Mouse (Mus musculus) embryonic facial prominence, embryonic 11.5 days (tissue): Measurements from ENCODE around the gene Cdk16. TPM values are rescaled to one million over a fixed set of nuclear protein-coding genes. Genes with fewer than 3 reads are reported as not detected.
A peak's percentile ranks its signal among the peaks of the same experiment; 100 is the strongest.

ENCODE experiments used
- ATAC-seq: fragments of 200-750 bp; cut with Nextera tagmentation; replicated peaks from 2 replicates; pipeline ENCODE4 v1.8.0; 2017; ENCODE audit warnings: low read depth; ENCODE audit not compliant: insufficient number of reproducible peaks, low FRiP score, low TSS enrichment
- DNase-seq: peaks from one replicate; pipeline ENCODE4 v3.0.0-alpha.2; 2015; ENCODE audit warnings: low spot score
- H3K27ac ChIP-seq: fragments of 300-500 bp; sonication (generic); replicated peaks from 2 replicates; pipeline ENCODE4 v1.5.1; 2014; ENCODE audit warnings: mild to moderate bottlenecking, low read depth, low read length, control low read depth
- H3K27me3 ChIP-seq: fragments of 300-500 bp; sonication (generic); 2 replicates; pipeline ENCODE4 v1.6.1; 2014; ENCODE audit warnings: mild to moderate bottlenecking, low read length, moderate library complexity, mixed read lengths; ENCODE audit not compliant: control insufficient read depth, insufficient read depth
- H3K36me3 ChIP-seq: fragments of 300-500 bp; sonication (generic); replicated peaks from 2 replicates; pipeline ENCODE4 v1.6.1; 2014; ENCODE audit warnings: low read depth, mild to moderate bottlenecking, low read length, moderate library complexity, mixed read lengths; ENCODE audit not compliant: control insufficient read depth, insufficient read depth
- H3K4me1 ChIP-seq: fragments of 300-500 bp; sonication (generic); 2 replicates; pipeline ENCODE4 v1.6.1; 2014; ENCODE audit warnings: low read length, mixed read lengths; ENCODE audit not compliant: control insufficient read depth, insufficient read depth
- H3K4me2 ChIP-seq: fragments of 300-500 bp; sonication (generic); 2 replicates; pipeline ENCODE4 v1.6.1; 2014; ENCODE audit warnings: low read depth, mild to moderate bottlenecking, control low read depth, low read length, moderate library complexity
- H3K4me3 ChIP-seq: fragments of 300-500 bp; sonication (generic); 2 replicates; pipeline ENCODE4 v1.5.1; 2014; ENCODE audit warnings: low read depth, low read length, control low read depth
- H3K9ac ChIP-seq: fragments of 300-500 bp; sonication (generic); replicated peaks from 2 replicates; pipeline ENCODE4 v1.6.1; 2014; ENCODE audit warnings: mild to moderate bottlenecking, control low read depth, low read length
- H3K9me3 ChIP-seq: fragments of 300-500 bp; sonication (generic); replicated peaks from 2 replicates; pipeline ENCODE4 v1.6.1; 2016; ENCODE audit warnings: mild to moderate bottlenecking, low read length, inconsistent platforms, mixed read lengths; ENCODE audit not compliant: control insufficient read depth
- WGBS: fragments of 180-500 bp; shearing (Covaris S2); extraction: QIAGEN DNeasy Blood & Tissue Kit; methylation state at CpG from one replicate; pipeline ENCODE4 v1.1.7; 2014; 5-methylcytosine and 5-hydroxymethylcytosine counted together
- polyA plus RNA-seq: library from polyadenylated mRNA; unstranded; fragments of >200 nt; fragmentation: Nextera tagmentation; extraction: Ambion mirVana; gene quantifications from 2 replicates; pipeline ENCODE4 v1.2.1, GENCODE M21; 2014

The Cdk16 gene
- 88.8 and 97.1 TPM in 2 replicates for polyA plus RNA-seq

- Histone ChIP-seq H3K9me3 (no peaks in the 10 kb centered on the region), H3K9ac (peak within 1 kb of the TSS; percentile 79), H3K27me3 (no peaks in the 10 kb centered on the region), H3K4me3 (peak within 1 kb of the TSS; percentile 65), H3K36me3 (no peaks in the 10 kb centered on the region), H3K27ac (peak within 1 kb of the TSS; percentile 89), H3K4me2 (peak within 1 kb of the TSS; percentile 56), H3K4me1 (no peaks in the 10 kb centered on the region)
- DNase-seq (peak; percentile 88), ATAC-seq (peak; percentile 92)
- 20% methylated on average over 16 of the region's 16 CpGs for WGBS
Measured at GRCm38 (mm10) chrX:20687519-20688067, at the start of gene Cdk16. Gene Cdk16, plus strand, starts transcription at chrX:20687954.

- H3K9me3 ChIP-seq: no peaks in the 10 kb centered on the region
- ATAC-seq: no peak
- H3K27me3 ChIP-seq: no peaks in the 10 kb centered on the region
- no peak overlapping the region for H3K27ac ChIP-seq
- no peaks in the 10 kb centered on the region for H3K4me1 ChIP-seq
- 95% methylated on average over 2 of the region's 2 CpGs for whole genome bisulfite sequencing
- H3K4me2 ChIP-seq: no peak overlapping the region
- H3K4me3 ChIP-seq: no peak overlapping the region
- H3K9ac ChIP-seq: no peak overlapping the region
- no peak for DNase-seq
- H3K36me3 ChIP-seq: no peaks in the 10 kb centered on the region; the same call in none of the 2 replicates
Measured at GRCm38 (mm10) chrX:20638141-20638540, 49.6 kb upstream of the Cdk16 start.

GRCm38 (mm10) chrX:20644780-20645179 is 43.0 kb upstream of the Cdk16 start:
- 79% methylated on average over 5 of the region's 5 CpGs for WGBS
- no peak overlapping the region for H3K9ac ChIP-seq
- H3K27ac ChIP-seq: no peak overlapping the region
- H3K27me3 ChIP-seq: no peaks in the 10 kb centered on the region
- H3K36me3 ChIP-seq: no peaks in the 10 kb centered on the region
- ATAC-seq (no peak), DNase-seq (no peak)
- no peak overlapping the region for H3K4me3 ChIP-seq
- no peak overlapping the region for H3K4me2 ChIP-seq
- no peaks in the 10 kb centered on the region for H3K4me1 ChIP-seq
- no peaks in the 10 kb centered on the region for H3K9me3 ChIP-seq

GRCm38 (mm10) chrX:20657593-20657992 is 30.2 kb upstream of the Cdk16 start:
- Histone ChIP-seq H3K4me1 (no peaks in the 10 kb centered on the region), H3K9ac (no peak overlapping the region), H3K36me3 (no peaks in the 10 kb centered on the region), H3K27ac (no peak overlapping the region), H3K4me2 (no peak overlapping the region), H3K4me3 (no peak overlapping the region), H3K27me3 (no peaks in the 10 kb centered on the region), H3K9me3 (no peaks in the 10 kb centered on the region)
- ATAC-seq (peak; percentile 14; the same call in 1 of the 2 replicates), DNase-seq (no peak)
- 28% methylated on average over 5 of the region's 5 CpGs for WGBS

GRCm38 (mm10) chrX:20658026-20658652 is 29.6 kb upstream of the Cdk16 start, which contains the start of gene Uba1:
Gene Uba1, plus strand, starts transcription at chrX:20658326.
- Histone ChIP-seq H3K9ac (peak within 1 kb of the TSS; percentile 48), H3K27me3 (no peaks in the 10 kb centered on the region), H3K4me2 (peak within 1 kb of the TSS; percentile 63), H3K4me1 (no peaks in the 10 kb centered on the region), H3K9me3 (no peaks in the 10 kb centered on the region), H3K4me3 (peak within 1 kb of the TSS; percentile 41), H3K36me3 (no peaks in the 10 kb centered on the region), H3K27ac (no peak within 1 kb of the TSS)
- DNase-seq (peak; percentile 90), ATAC-seq (peak; percentile 80)
- WGBS: 12% methylated on average over 27 of the region's 27 CpGs

- DNase-seq: peak; percentile 13
Measured at GRCm38 (mm10) chrX:20658891-20659406, 28.8 kb upstream of the Cdk16 start.

GRCm38 (mm10) chrX:20662317-20662715 is 25.4 kb upstream of the Cdk16 start:
- H3K27me3 ChIP-seq: no peaks in the 10 kb centered on the region
- H3K9ac ChIP-seq: no peak overlapping the region
- no peaks in the 10 kb centered on the region for H3K9me3 ChIP-seq
- H3K4me1 ChIP-seq: no peaks in the 10 kb centered on the region
- ATAC-seq: 0 out of 2 replicates have a peak, but pooled peaks have one; percentile 2
- 25% methylated on average over 5 of the region's 5 CpGs for WGBS
- H3K4me3 ChIP-seq: no peak overlapping the region
- no peak for DNase-seq
- no peaks in the 10 kb centered on the region for H3K36me3 ChIP-seq
- H3K4me2 ChIP-seq: no peak overlapping the region
- no peak overlapping the region for H3K27ac ChIP-seq

More at GRCm38 (mm10) chrX:20658891-20659406, 28.8 kb upstream of the Cdk16 start:
- H3K4me1 ChIP-seq: no peaks in the 10 kb centered on the region
- H3K9ac ChIP-seq: peak overlapping the region; percentile 48
- H3K27ac ChIP-seq: no peak overlapping the region
- 0 out of 2 replicates have a peak, but pooled peaks have one; percentile 15 for ATAC-seq
- H3K4me2 ChIP-seq: peak overlapping the region; percentile 63
- H3K4me3 ChIP-seq: peak overlapping the region; percentile 41
- WGBS: 16% methylated on average over 24 of the region's 24 CpGs
- H3K36me3 ChIP-seq: no peaks in the 10 kb centered on the region
- no peaks in the 10 kb centered on the region for H3K9me3 ChIP-seq
- H3K27me3 ChIP-seq: no peaks in the 10 kb centered on the region
